Mouse (Mus musculus) frontal cortex, adult 2 months (tissue): ENCODE measurements at regions not wholly inside any gene's neighbourhood (a gene's known extent, or its start where the extent isn't known, plus 50 kb on each side); places are given as distances from the start of the nearest gene placed in this dataset.
"Not testable (repeated sequence)": the region's sequence is repeated elsewhere in the genome, so short reads cannot be mapped to it uniquely, and the experiment has no call there.

Experiments used
- DNase-seq, 2 experiments: peaks; one replicate each; pipeline ENCODE4 v3.0.0; 2022; ENCODE audit warnings: low spot score in 1 of 2; ENCODE audit errors: extremely low spot score in 1 of 2

- no peak for DNase-seq
Observed at GRCm38 (mm10) chr10:15321480-15321879, 603.5 kb upstream of the Gje1 start.

- no peak for DNase-seq
Observed at GRCm38 (mm10) chr10:15317017-15317607, 599.1 kb upstream of the Gje1 start.

GRCm38 (mm10) chr10:15310650-15311049 is 592.6 kb upstream of the Gje1 start:
- no peak for DNase-seq

- no peak for DNase-seq
Observed at GRCm38 (mm10) chr10:15305811-15306473, 587.9 kb upstream of the Gje1 start.

- peak; percentile 45 to 87 for DNase-seq
Observed at GRCm38 (mm10) chr10:15300199-15301085, 582.4 kb upstream of the Gje1 start.

GRCm38 (mm10) chr10:15299331-15300198 is 581.6 kb upstream of the Gje1 start:
- DNase-seq, result no peak

- no peak for DNase-seq
Observed at GRCm38 (mm10) chr10:15297257-15297656, 579.2 kb upstream of the Gje1 start.

- DNase-seq, result no peak
Observed at GRCm38 (mm10) chr10:15294125-15294524, 576.1 kb upstream of the Gje1 start.

GRCm38 (mm10) chr10:15263337-15263736 is 545.3 kb upstream of the Gje1 start:
- not testable (repeated sequence) for DNase-seq

GRCm38 (mm10) chr10:15262282-15262681 is 544.3 kb upstream of the Gje1 start:
- not testable (repeated sequence) for DNase-seq

- no peak for DNase-seq
Observed at GRCm38 (mm10) chr10:15249402-15250086, 531.5 kb upstream of the Gje1 start.

- no peak for DNase-seq
Observed at GRCm38 (mm10) chr10:15248899-15249298, 530.9 kb upstream of the Gje1 start.

GRCm38 (mm10) chr10:15244376-15245262 is 526.6 kb upstream of the Gje1 start:
- no peak for DNase-seq

GRCm38 (mm10) chr10:15243460-15243859 is 525.4 kb upstream of the Gje1 start:
- DNase-seq, result no peak

GRCm38 (mm10) chr10:15218883-15219282 is 500.9 kb upstream of the Gje1 start:
- DNase-seq, result no peak

- DNase-seq, result peak in 1 of 2 experiments; percentile 10
Observed at GRCm38 (mm10) chr10:15179585-15179984, 461.6 kb upstream of the Gje1 start.

GRCm38 (mm10) chr10:15174421-15174820 is 456.4 kb upstream of the Gje1 start:
- DNase-seq, result peak in 1 of 2 experiments; percentile 4

- DNase-seq, result peak in 1 of 2 experiments; percentile 32
Observed at GRCm38 (mm10) chr10:15172558-15172957, 454.5 kb upstream of the Gje1 start.

GRCm38 (mm10) chr10:15140703-15141102 is 422.7 kb upstream of the Gje1 start:
- no peak for DNase-seq
